Mouse (Mus musculus): ENCODE measurements at regions not wholly inside any gene's neighbourhood (a gene's known extent, or its start where the extent isn't known, plus 50 kb on each side); places are given as distances from the start of the nearest gene placed in this dataset.
"Not testable (repeated sequence)": the region's sequence is repeated elsewhere in the genome, so short reads cannot be mapped to it uniquely, and the experiment has no call there.

GRCm38 (mm10) chr12:70656805-70657492 is 168.4 kb upstream of the Frmd6 start:
- DNase-seq (ENCODE audit: extremely low spot score in 1 of 2, low spot score in 1 of 2), result no peak

- no peak for DNase-seq (ENCODE audit: extremely low spot score in 1 of 2, low spot score in 1 of 2)
Observed at GRCm38 (mm10) chr12:70657493-70657810, 167.9 kb upstream of the Frmd6 start.

GRCm38 (mm10) chr12:70658106-70658505 is 167.2 kb upstream of the Frmd6 start:
- no peak for DNase-seq (ENCODE audit: extremely low spot score in 1 of 2, low spot score in 1 of 2)

- no peak for DNase-seq (ENCODE audit: extremely low spot score in 1 of 2, low spot score in 1 of 2)
Observed at GRCm38 (mm10) chr12:70660388-70660787, 164.9 kb upstream of the Frmd6 start.

- not testable (repeated sequence) for DNase-seq (ENCODE audit: extremely low spot score in 1 of 2, low spot score in 1 of 2)
Observed at GRCm38 (mm10) chr12:70668158-70668557, 157.2 kb upstream of the Frmd6 start.

GRCm38 (mm10) chr12:70672115-70672514 is 153.2 kb upstream of the Frmd6 start:
- DNase-seq (ENCODE audit: extremely low spot score in 1 of 2, low spot score in 1 of 2), result no peak

- no peak for DNase-seq (ENCODE audit: extremely low spot score in 1 of 2, low spot score in 1 of 2)
Observed at GRCm38 (mm10) chr12:70673188-70673587, 152.1 kb upstream of the Frmd6 start.

- no peak for DNase-seq (ENCODE audit: extremely low spot score in 1 of 2, low spot score in 1 of 2)
Observed at GRCm38 (mm10) chr12:70674144-70674543, 151.2 kb upstream of the Frmd6 start.

GRCm38 (mm10) chr12:70675846-70676245 is 149.5 kb upstream of the Frmd6 start:
- no peak for DNase-seq (ENCODE audit: extremely low spot score in 1 of 2, low spot score in 1 of 2)

- DNase-seq (ENCODE audit: extremely low spot score in 1 of 2, low spot score in 1 of 2), result no peak
Observed at GRCm38 (mm10) chr12:70679701-70680425, 145.5 kb upstream of the Frmd6 start.

GRCm38 (mm10) chr12:70681407-70681990 is 143.8 kb upstream of the Frmd6 start:
- no peak for DNase-seq (ENCODE audit: extremely low spot score in 1 of 2, low spot score in 1 of 2)

- no peak for DNase-seq (ENCODE audit: extremely low spot score in 1 of 2, low spot score in 1 of 2)
Observed at GRCm38 (mm10) chr12:70684354-70684753, 141.0 kb upstream of the Frmd6 start.

GRCm38 (mm10) chr12:70685432-70685831 is 139.9 kb upstream of the Frmd6 start:
- no peak for DNase-seq (ENCODE audit: extremely low spot score in 1 of 2, low spot score in 1 of 2)

GRCm38 (mm10) chr12:70686337-70686736 is 139.0 kb upstream of the Frmd6 start:
- no peak for DNase-seq (ENCODE audit: extremely low spot score in 1 of 2, low spot score in 1 of 2)

- DNase-seq (ENCODE audit: extremely low spot score in 1 of 2, low spot score in 1 of 2), result no peak
Observed at GRCm38 (mm10) chr12:70686971-70687370, 138.3 kb upstream of the Frmd6 start.

GRCm38 (mm10) chr12:70695162-70695561 is 130.2 kb upstream of the Frmd6 start:
- no peak for DNase-seq (ENCODE audit: extremely low spot score in 1 of 2, low spot score in 1 of 2)

GRCm38 (mm10) chr12:70696256-70696655 is 129.1 kb upstream of the Frmd6 start:
- DNase-seq (ENCODE audit: extremely low spot score in 1 of 2, low spot score in 1 of 2), result peak; percentile 58 to 78

- DNase-seq (ENCODE audit: extremely low spot score in 1 of 2, low spot score in 1 of 2), result peak; percentile 57 to 82
Observed at GRCm38 (mm10) chr12:70698466-70698865, 126.8 kb upstream of the Frmd6 start.

GRCm38 (mm10) chr12:70702473-70702872 is 122.8 kb upstream of the Frmd6 start:
- no peak for DNase-seq (ENCODE audit: extremely low spot score in 1 of 2, low spot score in 1 of 2)

GRCm38 (mm10) chr12:70706806-70707628 is 118.3 kb upstream of the Frmd6 start:
- DNase-seq (ENCODE audit: extremely low spot score in 1 of 2, low spot score in 1 of 2), result no peak

GRCm38 (mm10) chr12:70707629-70708289 is 117.6 kb upstream of the Frmd6 start:
- DNase-seq (ENCODE audit: extremely low spot score in 1 of 2, low spot score in 1 of 2), result no peak
